15 mouse cellular contexts compared by ENCODE assay signal in the genomic region with DNA sequence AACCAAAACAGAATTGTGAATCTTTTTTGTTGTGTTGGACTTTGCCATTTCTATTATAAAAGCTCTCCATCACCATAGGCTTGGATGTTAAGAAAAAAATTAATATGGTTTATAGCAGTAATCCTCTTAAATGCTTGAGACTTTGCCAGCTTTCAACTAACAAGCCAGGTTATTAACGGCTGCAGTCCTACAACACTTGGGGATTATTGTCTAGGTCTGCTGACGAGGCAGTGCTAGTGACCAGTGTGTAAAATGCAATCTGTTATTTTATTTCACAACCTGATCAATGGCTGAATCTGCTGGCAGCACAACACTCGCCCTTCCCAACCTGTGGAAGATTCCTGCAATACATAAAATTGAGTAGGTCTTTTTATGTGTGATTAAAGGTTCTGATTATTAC.
"Had no signal": no experiment of that assay in that cellular context is flagged by ENCODE, and none has a peak within 500 bp of the region (broad histone marks: within the 10 kb centered on the region; RNA-seq: fewer than 3 reads in every experiment).

No protein-coding gene starts in this region.

- H3K4me3 ChIP-seq: layer of hippocampus, adult 2 months; liver, embryonic 15.5 days; midbrain, embryonic 12.5 days had no signal

- H3K27ac ChIP-seq: layer of hippocampus, adult 2 months; liver, embryonic 15.5 days; midbrain, embryonic 12.5 days had no signal

- H3K9ac ChIP-seq: liver, embryonic 15.5 days; lung, embryonic 14.5 days; midbrain, embryonic 12.5 days had no signal

- H3K27me3 ChIP-seq: liver, embryonic 15.5 days; midbrain, embryonic 12.5 days had no signal

- DNase-seq: kidney, adult 11 months; kidney, adult 9 months; kidney, postnatal 10 days; kidney, postnatal 4 days; lung, embryonic 14.5 days; lung, postnatal 10 days; lung, postnatal 4 days; right cerebral cortex, postnatal 4 days; spleen, adult 18-20 months; thymus, adult 18-20 months; thymus, postnatal 14 days had no signal

- H3K4me2 ChIP-seq: liver, embryonic 11.5 days; liver, embryonic 15.5 days; lung, embryonic 14.5 days; midbrain, embryonic 12.5 days had no signal

- H3K36me3 ChIP-seq: liver, embryonic 15.5 days; midbrain, embryonic 12.5 days had no signal

- H3K9me3 ChIP-seq: liver, embryonic 15.5 days; midbrain, embryonic 12.5 days had no signal

- H3K4me1 ChIP-seq: liver, embryonic 15.5 days; midbrain, embryonic 12.5 days had no signal
